In the genomic region with DNA sequence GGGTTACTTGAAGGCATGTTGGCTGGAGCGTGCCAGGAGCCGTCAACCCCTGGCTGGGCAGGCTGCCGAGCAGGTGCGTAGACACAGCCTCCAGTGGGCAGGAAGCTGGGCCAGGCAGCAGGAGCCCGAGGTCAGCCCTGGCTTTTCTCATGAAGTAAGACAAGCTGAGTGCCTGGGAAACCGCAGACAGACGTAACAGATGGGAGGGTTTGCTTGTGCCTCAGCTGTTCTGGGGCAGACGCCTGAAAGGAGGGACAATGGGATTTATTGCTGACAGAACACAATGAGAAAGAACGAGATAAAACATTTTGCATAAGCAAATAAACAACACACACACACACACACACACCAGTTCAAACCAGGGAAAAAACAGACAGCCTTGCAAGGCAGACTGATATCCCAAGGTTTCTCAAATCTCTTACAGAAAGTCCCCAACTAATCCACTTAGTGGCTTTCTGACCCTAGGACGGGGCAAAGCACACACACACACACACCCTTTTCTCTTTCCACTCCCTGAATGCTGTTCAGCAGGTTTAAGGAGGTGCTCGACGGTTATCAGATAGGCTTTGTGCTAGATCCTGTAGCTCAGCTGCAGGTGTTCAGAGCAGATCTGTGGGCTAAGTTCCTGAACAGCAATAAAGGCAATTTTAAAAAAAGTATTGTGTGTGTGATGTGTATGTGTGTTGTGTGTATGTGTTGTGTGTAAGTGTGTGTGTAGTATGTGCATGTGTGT, we compare ENCODE assay signal across 8 mouse cellular contexts. TPM values are rescaled to one million over a fixed set of nuclear protein-coding genes. Genes with fewer than 3 reads are reported as not detected.
DNase-seq lines count a peak whose midpoint lies in the region; ATAC-seq and TF ChIP-seq lines count a peak whose summit lies in the region.

No protein-coding gene starts in this region.

- TF ChIP-seq EP300 in lung, postnatal 0 days (IDR thresholded peaks at IDR 0.05): no peak

- H3K27ac ChIP-seq in lung, embryonic 14.5 days (ENCODE audit: low read depth): peak overlapping the region; percentile 91
- peak overlapping the region; percentile 54 for H3K27ac ChIP-seq in lung, postnatal 0 days (ENCODE audit: low read length)

- no peaks in the 10 kb centered on the region for H3K27me3 ChIP-seq in lung, embryonic 14.5 days (ENCODE audit: insufficient read depth, low read length)
- no peaks in the 10 kb centered on the region for H3K27me3 ChIP-seq in lung, postnatal 0 days (replicated peaks; ENCODE audit: insufficient read depth, low read length)

- WGBS in lung, embryonic 14.5 days: 25% methylated on average over 12 of the region's 12 CpGs
- 28% methylated on average over 12 of the region's 12 CpGs for WGBS in lung, adult 2 months
- WGBS in lung, postnatal 0 days: 25% methylated on average over 12 of the region's 12 CpGs

- peaks cover 4% of the 10 kb centered on the region; the same call in 1 of the 2 replicates for H3K4me1 ChIP-seq in lung, embryonic 14.5 days (ENCODE audit: insufficient read depth)
- H3K4me1 ChIP-seq in lung, adult 2 months (ENCODE audit: control insufficient read depth, insufficient read depth, low read length): no peaks in the 10 kb centered on the region
- H3K4me1 ChIP-seq in lung, postnatal 0 days (ENCODE audit: insufficient read depth, low read depth, low read length): no peaks in the 10 kb centered on the region

- peak; percentile 82 for ATAC-seq in lung, embryonic 14.5 days (ENCODE audit: insufficient read depth)
- peak; percentile 80 to 89 for ATAC-seq in hematopoietic stem cell, adult 5-6 weeks (replicated peaks in 1 of 2; ENCODE audit: insufficient read depth in 1 of 2, low FRiP score in 2 of 2, low TSS enrichment in 1 of 2, low read depth in 1 of 2, poor library complexity in 2 of 2, severe bottlenecking in 2 of 2)
- peak; percentile 94 for ATAC-seq in lung, postnatal 0 days

- no peak for TF ChIP-seq POLR2A in lung, adult 2 months (IDR thresholded peaks at IDR 0.05; ENCODE audit: borderline replicate concordance, extremely low read depth, low read depth, low read length)

- peak; percentile 61 for DNase-seq in lung, embryonic 14.5 days
- DNase-seq in lung, adult 2 months: no peak
- DNase-seq in lung, postnatal 0 days (ENCODE audit: low spot score): peak; percentile 75
- DNase-seq in retina, postnatal 1 day: peak; percentile 88
- no peak for DNase-seq in adrenal gland, postnatal 25 days
- no peak for DNase-seq in cerebellum, adult 8-10 months
- DNase-seq in frontal cortex, adult 2 months (ENCODE audit: extremely low spot score in 1 of 2, low spot score in 1 of 2): no peak

- TF ChIP-seq CTCF in lung, embryonic 14.5 days (IDR thresholded peaks at IDR 0.05; ENCODE audit: low read depth): no peak
- no peak for TF ChIP-seq CTCF in lung, adult 2 months (IDR thresholded peaks at IDR 0.05; ENCODE audit: insufficient read depth, low read length)
- no peak for TF ChIP-seq CTCF in lung, postnatal 0 days (IDR thresholded peaks at IDR 0.05)

- no peak overlapping the region for H3K9ac ChIP-seq in lung, embryonic 14.5 days
- no peak overlapping the region for H3K9ac ChIP-seq in lung, postnatal 0 days (replicated peaks; ENCODE audit: low read depth)

- no peaks in the 10 kb centered on the region for H3K36me3 ChIP-seq in lung, embryonic 14.5 days (ENCODE audit: insufficient read depth)
- H3K36me3 ChIP-seq in lung, postnatal 0 days (ENCODE audit: insufficient read depth, low read length): no peaks in the 10 kb centered on the region

- no peak overlapping the region for H3K4me2 ChIP-seq in lung, embryonic 14.5 days
- no peak overlapping the region for H3K4me2 ChIP-seq in lung, postnatal 0 days (replicated peaks; ENCODE audit: low read depth, low read length)

- no peaks in the 10 kb centered on the region for H3K9me3 ChIP-seq in lung, embryonic 14.5 days (ENCODE audit: low read depth, low read length)
- H3K9me3 ChIP-seq in lung, postnatal 0 days (ENCODE audit: low read length): no peaks in the 10 kb centered on the region

- H3K4me3 ChIP-seq in lung, embryonic 14.5 days (ENCODE audit: low read depth, low read length): no peak overlapping the region
- H3K4me3 ChIP-seq in lung, adult 2 months (replicated peaks; ENCODE audit: extremely low read depth, low read depth, low read length): no peak overlapping the region
- H3K4me3 ChIP-seq in lung, postnatal 0 days (ENCODE audit: low read depth, low read length): no peak overlapping the region

RNA-seq across cellular contexts. Expression of a gene that starts 6.2 kb away (rescaled TPM):
- 7.0 and 10.5 TPM in 2 replicates for polyA plus RNA-seq in lung, embryonic 14.5 days (2014; fragmentation: Nextera tagmentation; extraction: Ambion mirVana)
- polyA plus RNA-seq in lung, adult 2 months (2012; rRNA removed): 12.9 and 17.0 TPM in 2 replicates
- 5.9 and 6.7 TPM in 2 replicates for total RNA-seq in hematopoietic stem cell, adult 5-6 weeks (2017)
- 4.7 and 4.9 TPM in 2 replicates for polyA plus RNA-seq in lung, postnatal 0 days (2015; fragmentation: Nextera tagmentation; extraction: Ambion mirVana)
- total RNA-seq in adrenal gland, postnatal 25 days (2021): 19.0 and 32.0 TPM in 2 replicates
- 8.3 and 9.8 TPM in 2 replicates for polyA plus RNA-seq in frontal cortex, adult 2 months (2012; rRNA removed)

RNA-seq across cellular contexts. Expression of a gene that starts 42.4 kb away (rescaled TPM):
- polyA plus RNA-seq in lung, embryonic 14.5 days (2014; fragmentation: Nextera tagmentation; extraction: Ambion mirVana): 6.6 and 7.7 TPM in 2 replicates
- 17.9 and 21.8 TPM in 2 replicates for polyA plus RNA-seq in lung, adult 2 months (2012; rRNA removed)
- total RNA-seq in hematopoietic stem cell, adult 5-6 weeks (2017): not detected in 2 replicates
- polyA plus RNA-seq in lung, postnatal 0 days (2015; fragmentation: Nextera tagmentation; extraction: Ambion mirVana): 7.2 and 9.1 TPM in 2 replicates
- 11.8 and 18.8 TPM in 2 replicates for total RNA-seq in adrenal gland, postnatal 25 days (2021)
- 2.6 and 3.4 TPM in 2 replicates for polyA plus RNA-seq in frontal cortex, adult 2 months (2012; rRNA removed)

RNA-seq across cellular contexts. Expression of a gene that starts 51.5 kb away (rescaled TPM):
- polyA plus RNA-seq in lung, embryonic 14.5 days (2014; fragmentation: Nextera tagmentation; extraction: Ambion mirVana): 27.7 and 31.4 TPM in 2 replicates
- polyA plus RNA-seq in lung, adult 2 months (2012; rRNA removed): 55.9 and 61.9 TPM in 2 replicates
- 19.4 and 22.5 TPM in 2 replicates for total RNA-seq in hematopoietic stem cell, adult 5-6 weeks (2017)
- 21.3 and 22.5 TPM in 2 replicates for polyA plus RNA-seq in lung, postnatal 0 days (2015; fragmentation: Nextera tagmentation; extraction: Ambion mirVana)
- 35.1 and 40.1 TPM in 2 replicates for total RNA-seq in adrenal gland, postnatal 25 days (2021)
- 38.3 and 40.2 TPM in 2 replicates for polyA plus RNA-seq in frontal cortex, adult 2 months (2012; rRNA removed)

Comparison
In these comparisons a context has a peak if more than half of its experiments do, and no peak if none do; other contexts are left out.
1. DNase-seq: peak in lung, embryonic 14.5 days (single experiment), lung, postnatal 0 days (single experiment) and retina, postnatal 1 day (single experiment); none in lung, adult 2 months (single experiment), adrenal gland, postnatal 25 days (single experiment), cerebellum, adult 8-10 months (single experiment) and frontal cortex, adult 2 months (0 of 2).
2. Peak in every context shown above with its lines, with median percentiles within 50 percentile points of each other: ATAC-seq.